Mouse (Mus musculus) limb, embryonic 15.5 days (tissue): ENCODE data around the gene Khdc1a. TPM values are rescaled to one million over a fixed set of nuclear protein-coding genes. Genes with fewer than 3 reads are reported as not detected.
"Not testable (repeated sequence)": the region's sequence is repeated elsewhere in the genome, so short reads cannot be mapped to it uniquely, and the experiment has no call there.

Source experiments
- ATAC-seq: fragments of 200-750 bp; cut with Nextera tagmentation; 2 replicates; pipeline ENCODE4 v1.8.0; 2017; ENCODE audit warnings: low read depth, moderate TSS enrichment; ENCODE audit not compliant: insufficient number of reproducible peaks, low FRiP score, low TSS enrichment
- H3K27ac ChIP-seq: fragments of 300-500 bp; sonication (generic); 2 replicates; pipeline ENCODE4 v1.5.1; 2015; ENCODE audit warnings: moderate library complexity, mild to moderate bottlenecking, inconsistent platforms
- H3K27me3 ChIP-seq: fragments of 300-500 bp; sonication (generic); 2 replicates; pipeline ENCODE4 v1.6.1; 2015; ENCODE audit warnings: inconsistent platforms
- H3K36me3 ChIP-seq: fragments of 300-500 bp; sonication (generic); 2 replicates; pipeline ENCODE4 v1.6.1; 2015; ENCODE audit warnings: inconsistent platforms
- H3K4me1 ChIP-seq: fragments of 300-500 bp; sonication (generic); 2 replicates; pipeline ENCODE4 v1.6.1; 2015; ENCODE audit warnings: inconsistent platforms
- H3K4me2 ChIP-seq: fragments of 300-500 bp; sonication (generic); 2 replicates; pipeline ENCODE4 v1.6.1; 2015; ENCODE audit warnings: mild to moderate bottlenecking, inconsistent platforms
- H3K4me3 ChIP-seq: fragments of 300-500 bp; sonication (generic); 2 replicates; pipeline ENCODE4 v1.5.1; 2015; ENCODE audit warnings: mild to moderate bottlenecking, inconsistent platforms
- H3K9ac ChIP-seq: fragments of 300-500 bp; sonication (generic); 2 replicates; pipeline ENCODE4 v1.6.1; 2015; ENCODE audit warnings: inconsistent platforms
- H3K9me3 ChIP-seq: fragments of 300-500 bp; sonication (generic); 2 replicates; pipeline ENCODE4 v1.6.1; 2016; ENCODE audit warnings: inconsistent platforms
- WGBS: fragments of 180-500 bp; shearing (Covaris S2); methylation state at CpG from one replicate; pipeline ENCODE4 v1.1.7; 2015; 5-methylcytosine and 5-hydroxymethylcytosine counted together
- polyA plus RNA-seq: library from polyadenylated mRNA; unstranded; fragments of >200 nt; fragmentation: Nextera tagmentation; extraction: Ambion mirVana; gene quantifications from 2 replicates; pipeline ENCODE4 v1.2.1, GENCODE M21; 2015

Khdc1a gene
- not detected in 2 replicates for polyA plus RNA-seq

DNA sequence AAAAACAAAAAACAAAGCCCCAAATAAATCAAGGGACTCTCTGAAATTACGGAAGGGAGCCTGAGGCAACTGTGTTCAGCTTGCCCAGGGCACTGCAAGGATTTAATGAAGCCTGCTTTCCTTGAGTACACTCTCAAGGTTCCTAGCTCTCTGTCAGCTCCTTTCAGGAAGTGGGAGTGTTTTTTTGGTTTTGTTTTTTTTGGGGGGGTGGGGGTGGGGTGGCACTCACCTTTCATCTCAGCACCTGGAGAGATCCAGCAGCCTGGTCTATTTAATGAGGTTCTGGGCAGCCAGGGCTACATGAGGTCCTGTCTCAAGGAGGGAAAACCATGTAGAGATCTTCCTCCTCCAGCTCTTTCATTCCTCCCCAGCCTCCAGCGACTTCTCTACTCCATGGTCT, at the start of gene Khdc1a:
Khdc1a (plus strand) TSS at position 301 of the 400 bp plus-strand sequence.
- 73% methylated on average over 2 of the region's 2 CpGs for WGBS
- Histone ChIP-seq H3K9me3 (no peaks in the 10 kb centered on the region), H3K36me3 (no peaks in the 10 kb centered on the region), H3K27ac (no peak within 1 kb of the TSS), H3K4me1 (no peaks in the 10 kb centered on the region), H3K9ac (no peak within 1 kb of the TSS), H3K4me3 (no peak within 1 kb of the TSS), H3K4me2 (no peak within 1 kb of the TSS), H3K27me3 (no peaks in the 10 kb centered on the region)
- ATAC-seq: no peak

DNA sequence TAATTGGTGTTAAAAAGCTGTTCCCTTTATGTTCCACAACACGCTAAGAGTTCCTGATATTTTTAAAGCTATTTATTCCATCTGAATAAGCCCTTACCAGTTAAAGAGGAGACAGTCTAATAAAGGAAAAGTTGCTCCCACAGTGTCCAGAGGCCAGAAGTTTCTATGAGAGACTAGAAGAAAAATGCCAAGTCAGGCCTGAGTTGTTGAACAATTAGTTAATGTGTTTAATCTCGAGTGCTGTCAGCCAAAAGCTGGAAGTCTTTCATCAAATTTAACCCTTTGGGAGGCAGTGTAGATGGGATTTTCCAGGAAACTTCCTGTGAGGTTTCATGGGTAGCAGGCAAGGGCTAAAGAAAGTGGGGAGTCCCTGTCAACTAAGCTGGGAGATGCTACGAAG, 49.6 kb upstream of the Khdc1a start:
- no peaks in the 10 kb centered on the region for H3K9me3 ChIP-seq
- no peak overlapping the region for H3K27ac ChIP-seq
- no peak overlapping the region for H3K9ac ChIP-seq
- H3K36me3 ChIP-seq: no peaks in the 10 kb centered on the region
- no peak for ATAC-seq
- no peak overlapping the region for H3K4me3 ChIP-seq
- no peaks in the 10 kb centered on the region for H3K27me3 ChIP-seq
- WGBS: 54% methylated on average over 3 of the region's 3 CpGs
- no peak overlapping the region for H3K4me2 ChIP-seq
- no peaks in the 10 kb centered on the region for H3K4me1 ChIP-seq

DNA sequence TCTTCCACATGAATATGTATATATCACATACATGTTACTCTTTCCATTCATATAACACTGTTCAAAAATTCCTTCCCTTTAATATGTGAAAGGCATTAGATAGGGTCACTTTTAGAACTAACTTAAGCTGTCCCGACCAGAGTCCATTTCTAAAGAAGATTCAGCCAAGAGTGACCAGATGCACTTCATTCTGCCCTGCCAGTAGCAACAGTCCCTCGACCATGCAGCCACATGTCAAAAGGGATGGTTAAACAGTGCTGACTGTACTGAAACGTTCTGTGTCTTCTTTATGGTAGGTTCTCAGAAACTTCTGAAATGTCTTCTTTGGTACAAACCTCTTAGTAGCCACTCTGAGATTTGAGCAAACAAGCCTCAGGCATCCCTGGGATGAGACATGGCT, 47.8 kb upstream of the Khdc1a start:
- H3K36me3 ChIP-seq: no peaks in the 10 kb centered on the region
- H3K4me2 ChIP-seq: no peak overlapping the region
- no peaks in the 10 kb centered on the region for H3K9me3 ChIP-seq
- ATAC-seq: no peak
- H3K4me1 ChIP-seq: no peaks in the 10 kb centered on the region
- WGBS: 71% methylated on average over 3 of the region's 3 CpGs
- no peak overlapping the region for H3K27ac ChIP-seq
- no peak overlapping the region for H3K9ac ChIP-seq
- no peak overlapping the region for H3K4me3 ChIP-seq
- H3K27me3 ChIP-seq: no peaks in the 10 kb centered on the region

DNA sequence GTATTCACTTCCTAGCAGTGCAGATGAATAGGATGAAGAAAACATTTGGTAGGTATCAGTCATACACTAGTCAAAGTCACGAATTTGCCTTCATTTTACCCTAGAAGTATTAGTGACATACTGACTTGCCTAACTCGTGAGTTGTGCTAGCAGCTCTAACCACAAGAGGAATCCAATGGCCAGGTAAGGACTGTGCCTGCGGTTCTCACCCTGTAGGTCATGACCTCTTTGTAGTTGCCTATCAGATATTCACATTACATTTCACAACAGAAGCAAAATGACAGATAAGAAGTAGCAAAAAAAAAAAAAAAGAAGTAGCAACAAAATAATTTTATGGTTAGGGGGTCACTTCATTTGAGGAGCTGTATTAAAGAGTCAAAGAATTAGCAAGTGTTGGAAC, 45.3 kb upstream of the Khdc1a start:
- Histone ChIP-seq H3K9ac (no peak overlapping the region), H3K36me3 (no peaks in the 10 kb centered on the region), H3K4me1 (no peaks in the 10 kb centered on the region), H3K4me3 (no peak overlapping the region), H3K9me3 (no peaks in the 10 kb centered on the region), H3K27me3 (no peaks in the 10 kb centered on the region), H3K4me2 (no peak overlapping the region), H3K27ac (no peak overlapping the region)
- no peak for ATAC-seq
- 75% methylated on average over 3 of the region's 3 CpGs for WGBS

DNA sequence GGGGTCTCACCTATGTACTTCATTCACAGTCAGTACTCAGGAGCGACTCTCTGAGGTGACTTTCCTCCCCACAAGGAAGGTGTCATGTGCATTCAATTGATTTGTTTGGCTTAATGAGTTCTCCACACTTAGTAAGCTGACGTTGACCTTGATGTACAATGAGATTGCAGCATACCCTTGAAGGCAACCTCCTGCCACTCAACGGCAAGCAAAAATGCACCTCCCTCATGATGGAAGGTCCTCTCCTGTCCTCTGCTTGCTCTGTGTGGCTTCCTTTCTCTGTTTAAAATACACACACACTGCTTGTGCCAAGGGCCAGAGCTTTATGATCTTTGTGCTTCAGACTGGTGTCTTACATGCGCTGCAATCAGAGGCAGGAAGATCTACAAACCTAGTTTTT, 44.8 kb upstream of the Khdc1a start:
- WGBS: 76% methylated on average over 4 of the region's 4 CpGs
- Histone ChIP-seq H3K4me3 (no peak overlapping the region), H3K4me2 (no peak overlapping the region), H3K36me3 (no peaks in the 10 kb centered on the region), H3K27ac (no peak overlapping the region), H3K9ac (no peak overlapping the region), H3K4me1 (no peaks in the 10 kb centered on the region), H3K9me3 (no peaks in the 10 kb centered on the region), H3K27me3 (no peaks in the 10 kb centered on the region)
- ATAC-seq: no peak

DNA sequence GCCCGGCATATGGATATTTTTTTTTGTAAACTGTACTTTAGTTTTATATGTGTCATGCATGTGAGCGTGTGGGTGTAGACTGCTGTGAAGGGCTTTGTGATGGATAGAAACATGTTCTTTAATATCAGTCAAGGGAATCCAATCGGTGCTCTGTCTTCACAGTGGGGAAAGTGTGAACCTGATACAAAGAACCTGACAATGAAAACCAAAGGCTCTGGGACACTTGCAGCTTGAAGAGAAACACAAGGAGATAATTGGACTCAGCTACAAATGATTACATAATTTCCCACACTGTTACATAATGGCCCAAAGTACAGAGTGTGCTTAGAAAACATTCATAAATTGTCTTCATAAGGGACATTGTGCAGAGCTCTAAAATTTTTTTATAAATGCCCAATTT, 44.0 kb upstream of the Khdc1a start:
- H3K9ac ChIP-seq: no peak overlapping the region
- H3K4me3 ChIP-seq: no peak overlapping the region
- H3K4me2 ChIP-seq: no peak overlapping the region
- H3K27ac ChIP-seq: no peak overlapping the region
- no peaks in the 10 kb centered on the region for H3K36me3 ChIP-seq
- no peak for ATAC-seq
- no peaks in the 10 kb centered on the region for H3K27me3 ChIP-seq
- H3K4me1 ChIP-seq: no peaks in the 10 kb centered on the region
- no peaks in the 10 kb centered on the region for H3K9me3 ChIP-seq
- 88% methylated on average over 3 of the region's 3 CpGs for WGBS

DNA sequence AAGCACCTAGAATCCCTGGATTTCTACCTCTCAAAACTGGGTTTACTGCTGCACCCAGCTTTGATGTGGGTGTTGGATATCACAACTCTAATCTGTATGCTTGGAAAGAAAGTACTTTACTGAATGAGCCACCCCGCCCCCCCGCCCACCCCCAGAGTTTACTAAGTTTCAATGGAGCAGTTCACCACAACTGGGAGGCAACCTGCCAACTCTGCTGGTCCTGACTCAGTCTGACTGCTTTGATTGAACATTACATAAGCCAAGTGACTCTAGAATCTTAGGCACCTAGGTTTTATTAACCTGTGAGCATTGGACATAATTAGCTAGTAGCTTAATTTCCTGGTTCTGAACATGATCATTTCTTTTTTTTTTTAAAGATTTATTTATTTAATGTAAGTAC, 35.1 kb upstream of the Khdc1a start:
- Histone ChIP-seq H3K4me2 (no peak overlapping the region), H3K36me3 (no peaks in the 10 kb centered on the region), H3K9me3 (no peaks in the 10 kb centered on the region), H3K4me3 (no peak overlapping the region), H3K27ac (no peak overlapping the region), H3K9ac (no peak overlapping the region), H3K4me1 (no peaks in the 10 kb centered on the region), H3K27me3 (no peaks in the 10 kb centered on the region)
- 89% methylated on average over 2 of the region's 2 CpGs for WGBS
- no peak for ATAC-seq

DNA sequence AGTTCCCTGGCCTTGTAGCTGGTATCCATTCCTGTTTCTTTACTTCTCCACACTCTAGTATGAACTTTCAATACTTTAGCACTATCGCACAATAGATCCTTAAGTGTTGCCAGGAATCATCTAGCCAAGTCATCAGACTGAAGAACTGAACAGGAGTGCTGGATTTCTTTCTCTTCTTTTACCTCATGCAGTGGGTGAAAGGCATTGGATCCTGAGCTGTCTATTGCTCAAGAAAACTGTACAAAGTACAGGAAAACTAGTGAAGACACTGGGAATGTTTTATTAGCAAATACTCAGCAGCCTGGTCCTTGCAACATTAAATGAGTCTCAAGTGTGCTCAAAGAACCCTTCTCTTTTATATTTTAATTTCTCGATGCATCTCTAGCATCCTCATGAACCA, 33.7 kb upstream of the Khdc1a start:
- Histone ChIP-seq H3K36me3 (no peaks in the 10 kb centered on the region), H3K27me3 (no peaks in the 10 kb centered on the region), H3K4me1 (no peaks in the 10 kb centered on the region), H3K4me2 (no peak overlapping the region), H3K27ac (no peak overlapping the region), H3K4me3 (no peak overlapping the region), H3K9ac (no peak overlapping the region), H3K9me3 (no peaks in the 10 kb centered on the region)
- 85% methylated on average over 2 of the region's 2 CpGs for WGBS
- no peak for ATAC-seq

DNA sequence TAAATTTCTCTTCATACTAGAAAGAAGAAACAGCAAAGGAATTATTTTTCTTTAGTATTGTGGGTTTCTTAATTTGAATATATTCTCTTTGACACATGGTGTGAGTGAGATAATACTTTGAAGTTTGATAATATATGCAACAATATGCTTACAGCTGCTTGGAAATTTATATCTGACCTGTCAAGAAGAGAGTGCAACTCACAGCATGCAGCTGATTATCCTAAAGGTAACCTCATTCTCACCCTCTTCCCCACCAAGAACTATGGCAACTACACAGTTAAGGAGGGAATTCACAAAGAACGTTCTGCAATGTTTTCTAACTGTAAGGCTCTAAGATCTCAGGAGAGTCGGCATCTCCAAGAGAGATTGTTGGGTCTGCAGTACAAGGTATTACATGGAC, 33.1 kb upstream of the Khdc1a start:
- Histone ChIP-seq H3K4me1 (no peaks in the 10 kb centered on the region), H3K4me3 (no peak overlapping the region), H3K9me3 (no peaks in the 10 kb centered on the region), H3K27ac (no peak overlapping the region), H3K36me3 (no peaks in the 10 kb centered on the region), H3K9ac (no peak overlapping the region), H3K27me3 (no peaks in the 10 kb centered on the region), H3K4me2 (no peak overlapping the region)
- no peak for ATAC-seq
- 76% methylated on average over 2 of the region's 2 CpGs for WGBS

DNA sequence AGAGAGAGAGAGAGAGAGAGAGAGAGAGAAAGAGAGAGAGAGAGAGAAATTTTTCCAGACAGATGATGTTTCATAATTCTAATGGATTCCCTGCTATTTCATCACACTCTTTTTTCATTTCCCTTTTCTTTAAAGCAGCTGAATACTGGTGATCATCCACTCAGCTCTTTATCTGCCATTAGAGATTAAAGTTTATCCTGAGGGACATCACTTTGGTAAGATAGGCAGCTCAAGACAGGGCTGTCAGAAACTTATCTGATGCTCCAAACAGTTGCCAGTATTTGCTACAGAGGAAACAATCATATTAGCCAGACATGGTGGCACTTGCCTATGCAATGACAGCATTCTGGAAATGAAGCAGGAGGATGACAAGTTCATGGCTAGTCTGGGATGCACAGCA, 31.2 kb upstream of the Khdc1a start:
- no peak for ATAC-seq
- Histone ChIP-seq H3K4me1 (no peaks in the 10 kb centered on the region), H3K27ac (no peak overlapping the region), H3K9me3 (no peaks in the 10 kb centered on the region), H3K36me3 (no peaks in the 10 kb centered on the region), H3K9ac (no peak overlapping the region), H3K27me3 (no peaks in the 10 kb centered on the region), H3K4me3 (no peak overlapping the region), H3K4me2 (no peak overlapping the region)

DNA sequence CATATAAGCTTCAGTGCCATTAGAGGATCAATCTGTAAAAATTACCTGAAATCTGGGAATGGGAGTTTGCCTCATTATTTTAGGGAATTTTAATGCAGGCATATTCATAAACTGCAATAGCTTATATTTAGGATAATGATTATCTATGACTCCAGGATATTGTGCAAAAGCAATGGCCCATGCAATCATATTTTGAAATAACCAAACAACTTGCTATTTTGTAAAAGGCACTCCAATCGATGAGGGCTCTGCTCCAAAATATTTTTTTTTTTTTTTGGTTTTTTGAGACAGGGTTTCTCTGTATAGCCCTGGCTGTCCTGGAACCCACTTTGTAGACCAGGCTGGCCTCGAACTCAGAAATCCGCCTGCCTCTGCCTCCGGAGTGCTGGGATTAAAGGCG, 29.2 kb upstream of the Khdc1a start:
- not testable (repeated sequence) for H3K9ac ChIP-seq, ATAC-seq, H3K9me3 ChIP-seq, H3K4me1 ChIP-seq, H3K27me3 ChIP-seq, H3K4me3 ChIP-seq, H3K4me2 ChIP-seq, H3K27ac ChIP-seq, H3K36me3 ChIP-seq
- WGBS: 88% methylated on average over 5 of the region's 5 CpGs

DNA sequence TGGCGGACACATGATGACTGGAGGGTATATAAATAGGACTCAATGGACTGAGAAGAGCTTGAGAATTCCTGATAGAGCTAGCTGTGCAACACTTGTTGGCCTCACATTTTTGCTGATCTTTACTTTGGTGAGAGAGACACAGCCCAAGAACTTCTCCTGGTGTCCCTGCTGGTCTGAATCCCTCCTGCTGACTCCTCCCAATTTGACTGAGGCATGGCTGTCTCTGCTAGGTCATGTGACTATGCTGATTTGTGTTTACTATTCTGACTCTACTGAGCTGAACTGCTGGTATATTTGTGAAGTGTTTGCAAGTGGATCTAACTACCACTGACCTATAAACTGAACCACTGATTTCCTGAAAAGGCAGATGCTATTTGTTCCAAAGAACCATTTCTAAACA, 27.8 kb upstream of the Khdc1a start:
- Histone ChIP-seq H3K4me1 (no peaks in the 10 kb centered on the region), H3K36me3 (no peaks in the 10 kb centered on the region), H3K9me3 (no peaks in the 10 kb centered on the region), H3K27ac (no peak overlapping the region), H3K9ac (no peak overlapping the region), H3K27me3 (no peaks in the 10 kb centered on the region), H3K4me3 (no peak overlapping the region), H3K4me2 (no peak overlapping the region)
- no peak for ATAC-seq
- WGBS: 86% methylated on average over 1 of the region's 1 CpGs

DNA sequence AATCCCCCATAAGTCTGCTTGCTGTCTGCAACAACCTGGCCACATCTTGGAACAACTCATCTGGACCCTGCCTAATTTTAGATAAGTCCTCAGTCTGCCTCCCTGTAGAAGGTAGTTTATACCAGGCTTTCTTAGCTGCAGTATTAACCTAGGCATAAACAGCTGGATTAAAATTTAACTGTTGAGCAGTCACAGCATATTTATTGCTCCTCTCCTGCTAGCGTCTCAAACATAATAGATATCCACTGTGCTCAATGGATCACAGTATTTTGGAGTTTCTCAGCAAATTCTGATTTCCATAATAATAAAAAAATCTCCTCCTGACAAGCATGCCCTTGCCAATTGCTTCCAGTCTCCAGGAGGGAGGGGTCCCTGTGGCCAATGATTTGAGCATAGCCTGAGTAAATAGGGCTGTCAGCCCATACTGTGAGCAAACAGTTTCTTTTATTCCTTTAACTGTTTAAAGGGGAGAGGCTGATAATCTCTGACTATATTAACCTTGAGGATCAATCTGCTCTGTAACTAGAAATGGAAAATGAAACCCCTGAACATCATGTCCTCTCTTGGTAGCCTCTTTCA, 25.4 kb upstream of the Khdc1a start:
- no peaks in the 10 kb centered on the region for H3K4me1 ChIP-seq
- no peak overlapping the region for H3K27ac ChIP-seq
- no peak for ATAC-seq
- no peaks in the 10 kb centered on the region for H3K9me3 ChIP-seq
- H3K27me3 ChIP-seq: no peaks in the 10 kb centered on the region
- H3K36me3 ChIP-seq: no peaks in the 10 kb centered on the region
- WGBS: 59% methylated on average over 1 of the region's 1 CpGs
- H3K9ac ChIP-seq: no peak overlapping the region
- H3K4me2 ChIP-seq: no peak overlapping the region
- H3K4me3 ChIP-seq: no peak overlapping the region
